Mouse (Mus musculus) embryo, embryonic 9.5 days (tissue): ENCODE data around the gene Tax1bp1.

ENCODE experiments used
- DNase-seq: peaks from one replicate; pipeline ENCODE4 v3.0.0-alpha.2; 2017; ENCODE audit errors: extremely low spot score

Gene Tax1bp1

DNA sequence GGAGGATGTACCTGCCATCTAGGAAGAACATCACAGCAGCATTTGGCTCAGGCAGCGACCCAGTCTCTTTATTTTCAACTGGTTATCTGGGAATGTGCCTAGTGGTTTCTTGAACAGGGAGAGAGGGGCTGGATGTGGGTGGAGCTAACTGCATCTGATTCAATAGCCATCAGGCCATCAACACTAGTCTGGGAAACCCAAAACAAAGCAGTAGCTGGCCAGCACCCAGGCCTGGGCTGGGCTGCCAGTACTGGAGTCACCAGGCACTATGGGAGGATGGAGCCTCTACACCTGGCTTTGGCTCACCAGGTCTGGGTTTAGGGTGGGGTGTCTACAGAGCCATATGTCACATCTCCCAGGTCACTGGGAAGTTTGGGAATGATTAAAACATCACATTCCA is 83.2 kb downstream of the Tax1bp1 start:
- no peak for DNase-seq

DNA sequence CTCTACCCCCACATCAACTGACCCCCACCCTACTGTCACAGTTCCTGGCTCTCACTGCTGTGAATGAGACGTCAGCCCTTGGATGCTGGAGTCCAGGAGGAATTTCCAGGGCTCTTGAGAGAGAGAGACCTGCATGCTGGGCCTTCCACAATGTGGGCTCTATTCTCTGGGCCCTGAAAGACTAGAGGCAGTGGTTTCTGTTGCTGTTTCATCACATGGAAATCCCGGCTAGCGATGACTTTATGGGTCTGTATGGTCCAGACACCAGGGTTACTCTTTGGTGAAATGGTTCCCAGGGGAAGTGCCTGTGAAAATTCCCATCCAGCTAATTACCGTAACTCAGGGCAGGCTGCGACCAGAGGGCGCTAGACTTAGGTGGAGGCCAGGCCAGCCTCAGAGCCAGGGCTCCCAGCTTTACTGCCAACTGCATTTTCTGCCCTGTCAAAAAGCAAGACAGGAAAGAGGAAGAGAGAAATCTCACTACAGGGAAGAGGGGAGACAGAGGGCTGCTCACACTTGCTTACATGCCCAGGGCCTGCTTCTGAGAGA is 83.8 kb downstream of the Tax1bp1 start:
- DNase-seq: no peak

GRCm38 (mm10) chr6:52802181-52802580 is 88.7 kb downstream of the Tax1bp1 start:
- DNase-seq: no peak

GRCm38 (mm10) chr6:52805237-52805856 is 91.8 kb downstream of the Tax1bp1 start:
- DNase-seq: no peak
